Mouse (Mus musculus) C2C12 (cell line): ENCODE measurements at regions not wholly inside any gene's neighbourhood (a gene's known extent, or its start where the extent isn't known, plus 50 kb on each side); places are given as distances from the start of the nearest gene placed in this dataset.
A peak's percentile ranks its signal among the peaks of the same experiment; 100 is the strongest.

Experiments used
- CTCF ChIP-seq: IDR thresholded peaks from one replicate; pipeline ENCODE4 v1.5.1; 2011; ENCODE audit not compliant: control insufficient read depth, insufficient read depth, insufficient read length
- FOSL1 ChIP-seq: IDR thresholded peaks from one replicate; pipeline ENCODE4 v1.8.0; 2011; ENCODE audit warnings: mild to moderate bottlenecking, low read length; ENCODE audit not compliant: poor library complexity, insufficient read depth, severe bottlenecking
- MAX ChIP-seq: IDR thresholded peaks from one replicate; pipeline ENCODE4 v1.6.1; 2011; ENCODE audit warnings: mild to moderate bottlenecking, control low read depth
- MYOD1 ChIP-seq: IDR thresholded peaks from one replicate; pipeline ENCODE4 v1.6.1; 2011; ENCODE audit warnings: low read depth; ENCODE audit not compliant: control insufficient read depth, insufficient read length
- MYOG ChIP-seq: IDR thresholded peaks from one replicate; pipeline ENCODE4 v1.6.1; 2011; ENCODE audit not compliant: control insufficient read depth, insufficient read length; ENCODE audit errors: extremely low read depth
- USF1 ChIP-seq: IDR thresholded peaks from one replicate; pipeline ENCODE4 v1.6.1; 2011; ENCODE audit warnings: low read depth, mild to moderate bottlenecking, control low read depth, moderate library complexity

DNA sequence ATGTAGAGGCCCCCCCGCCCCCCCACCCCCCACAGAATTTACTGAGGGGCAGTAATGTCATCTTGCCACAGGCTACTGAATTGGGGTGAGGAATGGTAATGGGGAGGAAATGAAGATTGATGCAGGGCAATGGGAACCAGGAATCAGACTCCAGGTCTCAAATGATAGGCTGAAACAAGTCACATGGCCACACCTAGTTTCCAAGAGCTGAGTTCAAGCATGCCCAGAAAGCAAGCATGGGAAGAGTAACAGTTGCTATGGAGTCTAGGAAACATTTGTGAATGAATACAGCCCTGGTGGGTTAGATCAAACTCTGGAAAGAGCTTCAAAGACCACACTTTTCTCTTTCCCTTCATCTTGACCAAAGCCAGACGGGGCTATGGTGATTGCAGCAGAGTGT, 104.3 kb upstream of the Ptch1 start:
- TF ChIP-seq CTCF (no peak), FOSL1 (no peak), MYOD1 (no peak), MAX (no peak), USF1 (peak; percentile 54), MYOG (no peak)
